Mouse (Mus musculus) olfactory bulb, adult 2 months (tissue): Measurements from ENCODE around the gene Sucla2. TPM values are rescaled to one million over a fixed set of nuclear protein-coding genes. Genes with fewer than 3 reads are reported as not detected.
"Not testable (repeated sequence)": the region's sequence is repeated elsewhere in the genome, so short reads cannot be mapped to it uniquely, and the experiment has no call there.

Experiments used
- H3K27ac ChIP-seq: fragments of 200-500 bp; 2 replicates; pipeline ENCODE4 v1.5.1; 2012; ENCODE audit warnings: low read depth, low read length; ENCODE audit not compliant: insufficient read depth
- H3K4me1 ChIP-seq: fragments of 200-500 bp; 2 replicates; pipeline ENCODE4 v1.6.1; 2012; ENCODE audit warnings: low read length; ENCODE audit not compliant: control insufficient read depth, insufficient read depth
- H3K4me3 ChIP-seq: fragments of 200-500 bp; 2 replicates; pipeline ENCODE4 v1.5.1; 2012; ENCODE audit warnings: mild to moderate bottlenecking, low read depth, low read length, moderate library complexity; ENCODE audit not compliant: insufficient read depth
- CTCF ChIP-seq: fragments of 200-500 bp; IDR thresholded peaks from 2 replicates; pipeline ENCODE4 v1.5.1; 2012; ENCODE audit warnings: low read depth, mild to moderate bottlenecking, low read length, moderate library complexity; ENCODE audit not compliant: insufficient read depth
- POLR2A ChIP-seq: fragments of 200-500 bp; IDR thresholded peaks from 2 replicates; pipeline ENCODE4 v1.6.1; 2012; ENCODE audit warnings: mild to moderate bottlenecking, low read depth, low read length, moderate library complexity; ENCODE audit not compliant: insufficient read depth
- WGBS: fragments of 180-500 bp; shearing (Covaris S2); methylation state at CpG from one replicate; pipeline ENCODE4 v1.1.7; 2018; 5-methylcytosine and 5-hydroxymethylcytosine counted together
- polyA plus RNA-seq: library from polyadenylated mRNA; stranded (reverse); fragments of >200 nt; gene quantifications from 2 replicates; pipeline ENCODE4 v1.2.4, GENCODE M21; 2012; ENCODE audit warnings: low replicate concordance; ENCODE audit not compliant: missing spikeins, insufficient read depth, insufficient read length

Sucla2 gene
- polyA plus RNA-seq, 1 experiment, result not detected

DNA sequence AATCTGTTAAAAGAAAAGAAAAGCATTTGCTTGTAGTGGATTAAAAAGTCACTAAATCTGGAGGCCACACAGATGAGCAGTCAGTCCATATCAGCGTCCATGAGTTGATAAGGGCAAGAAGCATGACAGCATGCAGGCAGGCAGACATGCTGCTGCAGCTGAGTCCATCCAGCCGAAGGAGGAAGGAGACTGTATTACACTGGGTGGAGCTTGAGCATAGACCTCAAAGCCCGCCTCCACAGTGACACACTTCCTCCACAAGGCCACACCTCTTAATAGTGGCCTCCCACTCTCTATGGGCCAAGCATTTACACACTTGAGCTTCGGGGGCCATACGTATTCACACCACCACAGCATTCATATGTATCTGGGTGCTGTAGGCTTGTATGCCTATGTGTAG lies 48.9 kb downstream of the Sucla2 start:
- H3K4me3 ChIP-seq, result no peak overlapping the region
- no peaks in the 10 kb centered on the region for H3K4me1 ChIP-seq
- TF ChIP-seq POLR2A, result no peak
- TF ChIP-seq CTCF, result no peak
- 95% methylated on average over 5 of the region's 5 CpGs for WGBS
- no peak overlapping the region for H3K27ac ChIP-seq

DNA sequence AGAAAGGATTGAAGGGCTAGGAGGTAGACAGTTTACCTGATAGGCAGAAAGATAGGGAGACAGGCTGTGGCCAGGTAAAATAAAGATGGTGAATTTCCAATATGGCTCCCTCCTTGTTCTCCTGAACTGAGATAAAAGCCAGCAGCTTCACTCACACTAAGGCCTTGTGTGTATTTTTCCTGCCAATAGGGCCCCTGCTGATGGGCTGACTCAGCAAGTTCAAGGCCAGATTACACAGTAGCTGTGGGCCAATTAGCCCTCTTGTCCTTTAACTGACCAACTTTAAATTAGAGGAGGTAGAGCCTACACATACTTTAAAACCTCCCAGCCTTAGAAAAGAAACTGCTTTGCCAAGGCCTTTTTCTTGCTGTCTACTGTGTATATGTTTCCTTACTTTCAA lies 51.2 kb downstream of the Sucla2 start:
- H3K4me1 ChIP-seq, result no peaks in the 10 kb centered on the region
- H3K4me3 ChIP-seq, result no peak overlapping the region
- TF ChIP-seq CTCF, result no peak
- no peak for TF ChIP-seq POLR2A
- no peak overlapping the region for H3K27ac ChIP-seq

DNA sequence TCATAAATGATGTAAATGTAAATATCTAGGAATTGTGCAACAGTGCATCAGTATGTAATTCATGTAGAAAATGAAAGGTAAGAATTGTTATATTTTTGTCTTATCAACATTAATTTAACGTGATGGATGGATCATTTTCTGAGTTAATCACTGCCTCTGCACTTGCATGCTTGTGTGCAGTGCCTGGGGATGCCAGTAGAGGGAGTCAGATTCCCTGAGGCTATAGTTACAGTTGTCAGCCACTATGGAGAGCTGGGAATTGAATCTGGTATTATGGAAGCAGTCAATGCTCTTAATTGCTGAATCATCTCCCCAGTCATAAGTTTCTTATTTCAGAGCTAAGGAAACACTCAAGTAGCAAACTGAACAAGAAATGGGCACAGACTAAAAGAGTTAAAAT lies 63.0 kb downstream of the Sucla2 start:
- H3K4me3 ChIP-seq, result no peak overlapping the region
- WGBS, result 89% methylated on average over 1 of the region's 1 CpGs
- H3K4me1 ChIP-seq, result no peaks in the 10 kb centered on the region
- no peak overlapping the region for H3K27ac ChIP-seq
- TF ChIP-seq CTCF (no peak), POLR2A (no peak)

DNA sequence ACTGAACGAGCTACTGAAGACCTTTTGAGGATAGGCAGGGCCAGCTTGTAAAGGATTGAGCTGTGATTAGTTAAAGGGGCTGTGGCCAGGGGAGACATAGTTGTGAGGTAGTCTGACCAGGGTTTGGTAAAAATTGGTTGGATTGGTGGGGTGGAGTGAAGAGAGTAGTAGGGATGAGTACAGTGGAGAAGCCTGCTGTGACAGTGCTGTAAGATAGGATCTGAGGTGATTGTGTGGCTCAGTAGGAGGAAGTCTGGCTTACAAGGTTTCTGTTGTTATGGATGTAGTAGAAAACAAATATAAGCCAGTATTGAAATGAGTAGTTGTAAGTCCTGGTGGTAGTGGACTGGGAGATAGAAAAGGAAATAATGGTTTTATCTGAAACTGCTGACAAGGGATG lies 67.0 kb downstream of the Sucla2 start:
- Histone ChIP-seq H3K27ac (no peak overlapping the region), H3K4me3 (no peak overlapping the region), H3K4me1 (no peaks in the 10 kb centered on the region)
- TF ChIP-seq POLR2A (no peak), CTCF (no peak)
- 77% methylated on average over 1 of the region's 1 CpGs for WGBS

DNA sequence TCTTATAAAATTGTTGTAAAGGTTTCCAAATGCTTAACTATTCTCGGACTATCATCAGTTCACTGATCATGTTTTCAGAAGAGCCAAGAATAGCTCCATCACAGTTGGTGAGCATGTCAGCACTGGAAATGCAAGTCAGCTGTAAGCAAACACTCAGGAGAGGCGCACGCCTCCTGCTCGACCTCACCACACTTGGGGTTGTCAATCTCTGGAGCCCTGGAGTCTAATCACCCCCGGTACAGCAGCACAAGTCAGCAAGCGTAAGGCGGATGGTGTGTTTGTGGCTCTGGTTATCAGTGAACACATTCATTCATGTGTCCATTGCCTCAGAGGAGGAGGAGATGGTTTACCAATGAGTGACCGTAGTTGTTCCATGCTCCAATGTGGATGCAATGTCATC lies 74.6 kb downstream of the Sucla2 start:
- no peaks in the 10 kb centered on the region for H3K4me1 ChIP-seq
- no peak overlapping the region for H3K4me3 ChIP-seq
- TF ChIP-seq POLR2A (no peak), CTCF (no peak)
- no peak overlapping the region for H3K27ac ChIP-seq
- 91% methylated on average over 8 of the region's 8 CpGs for WGBS

DNA sequence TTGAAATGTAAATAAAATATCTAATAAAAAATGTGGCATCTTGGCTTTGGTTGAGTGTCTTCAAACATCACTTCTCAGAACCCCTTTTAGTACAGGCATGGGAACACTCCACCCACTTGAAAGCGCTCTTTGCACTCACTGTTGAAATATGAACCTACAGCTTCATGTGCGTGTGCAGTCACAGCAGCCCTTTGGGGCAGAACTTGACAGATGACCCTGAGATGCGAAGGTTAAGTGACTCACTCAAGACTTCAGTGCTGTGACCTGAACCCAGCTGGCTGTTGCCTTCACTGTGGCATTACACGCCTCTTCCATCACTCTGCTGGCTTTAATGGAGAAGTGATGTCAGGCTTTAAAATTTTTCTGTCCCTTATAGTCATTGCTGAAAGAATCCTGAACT lies 82.6 kb downstream of the Sucla2 start:
- WGBS, result 89% methylated on average over 4 of the region's 4 CpGs
- Histone ChIP-seq H3K4me3 (no peak overlapping the region), H3K27ac (no peak overlapping the region), H3K4me1 (peaks cover 3% of the 10 kb centered on the region; the same call in 1 of the 2 replicates)
- TF ChIP-seq CTCF (no peak), POLR2A (no peak)

DNA sequence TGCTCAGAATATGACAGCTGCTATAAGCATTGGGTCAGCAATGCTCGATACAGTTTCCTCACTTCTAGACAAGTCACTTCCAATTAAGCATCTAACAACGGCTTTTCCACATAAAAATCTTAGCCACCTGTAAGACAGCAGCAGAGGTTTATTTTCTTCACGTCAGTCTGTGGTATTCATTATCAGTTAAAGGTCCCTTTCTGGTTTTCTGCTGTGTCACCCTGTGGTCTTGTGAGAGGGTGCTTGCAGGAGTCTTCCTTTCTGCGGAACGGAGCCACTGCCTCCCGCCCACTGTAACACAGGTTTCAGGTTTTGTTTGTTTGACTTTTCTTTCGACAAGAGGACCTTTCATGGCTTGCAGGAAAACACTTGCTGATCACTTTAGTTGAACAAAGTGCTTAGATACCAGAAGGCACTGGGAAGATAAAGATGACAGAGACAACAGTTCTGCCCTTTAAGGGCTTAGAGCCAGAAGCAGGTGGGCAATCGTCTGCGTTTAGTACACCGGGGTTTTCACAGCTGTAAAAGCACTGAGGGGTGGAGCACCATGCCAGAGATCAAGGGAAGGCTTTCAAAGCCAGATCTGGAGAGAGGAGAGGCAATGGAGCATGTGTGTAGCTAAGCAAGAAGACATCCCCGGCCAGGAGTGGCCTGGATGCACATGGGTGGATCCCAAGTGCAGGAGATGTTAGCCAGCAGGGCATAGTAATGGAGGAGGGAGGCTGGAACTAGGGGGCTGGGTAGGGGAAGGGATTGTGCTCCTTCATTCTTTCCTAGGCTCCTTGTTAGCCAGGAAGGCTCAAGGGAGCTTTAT lies 83.8 kb downstream of the Sucla2 start:
- H3K4me1 ChIP-seq, result peaks cover 3% of the 10 kb centered on the region; the same call in 1 of the 2 replicates
- WGBS, result 45% methylated on average over 11 of the region's 11 CpGs
- no peak overlapping the region for H3K4me3 ChIP-seq
- TF ChIP-seq CTCF, result no peak
- no peak for TF ChIP-seq POLR2A
- no peak overlapping the region for H3K27ac ChIP-seq

DNA sequence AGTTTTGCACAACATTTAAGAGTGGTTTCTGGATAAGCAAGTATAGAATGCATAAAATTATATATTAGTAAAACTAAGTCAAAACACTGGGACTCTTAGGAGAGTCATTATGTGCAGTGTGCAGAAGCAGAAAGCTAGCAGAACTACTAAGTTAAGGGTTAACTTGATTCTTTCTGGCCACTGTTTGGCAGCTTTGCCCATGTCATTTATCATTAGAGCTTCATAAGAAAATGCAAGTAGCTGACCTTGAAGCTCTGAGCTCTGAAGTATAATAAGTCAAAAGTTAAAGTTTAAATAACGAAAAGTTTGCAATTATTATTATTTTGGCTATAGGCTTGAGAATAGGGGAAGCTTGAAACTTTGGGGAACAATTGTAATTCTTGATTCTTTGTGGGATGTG lies 89.8 kb downstream of the Sucla2 start:
- 86% methylated on average over 1 of the region's 1 CpGs for WGBS

DNA sequence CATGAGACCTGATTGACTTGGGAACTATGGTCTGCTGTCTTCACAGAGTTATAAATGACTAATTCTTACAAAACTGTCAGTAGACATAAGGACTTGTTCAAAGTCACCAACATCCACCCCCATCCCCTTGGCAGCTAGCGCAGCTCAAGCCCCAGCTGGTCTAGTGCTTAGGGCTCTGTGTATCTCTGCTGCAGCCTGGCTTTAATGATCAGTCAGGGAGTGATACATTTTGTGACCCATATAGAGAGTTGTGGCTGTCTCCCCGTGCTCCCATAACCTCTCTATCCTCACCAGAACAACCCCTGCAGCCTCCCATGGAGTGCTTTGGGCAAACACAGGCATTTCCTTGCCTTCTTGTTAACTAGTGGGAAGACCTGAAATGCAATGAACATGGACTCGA lies 95.8 kb downstream of the Sucla2 start:
- H3K27ac ChIP-seq, result no peak overlapping the region
- no peak overlapping the region for H3K4me3 ChIP-seq
- WGBS, result 83% methylated on average over 3 of the region's 3 CpGs
- H3K4me1 ChIP-seq, result no peaks in the 10 kb centered on the region
- no peak for TF ChIP-seq CTCF
- no peak for TF ChIP-seq POLR2A

More for the DNA sequence above, 89.8 kb downstream of the Sucla2 start:
- not testable (repeated sequence) for H3K4me3 ChIP-seq, H3K4me1 ChIP-seq, H3K27ac ChIP-seq

DNA sequence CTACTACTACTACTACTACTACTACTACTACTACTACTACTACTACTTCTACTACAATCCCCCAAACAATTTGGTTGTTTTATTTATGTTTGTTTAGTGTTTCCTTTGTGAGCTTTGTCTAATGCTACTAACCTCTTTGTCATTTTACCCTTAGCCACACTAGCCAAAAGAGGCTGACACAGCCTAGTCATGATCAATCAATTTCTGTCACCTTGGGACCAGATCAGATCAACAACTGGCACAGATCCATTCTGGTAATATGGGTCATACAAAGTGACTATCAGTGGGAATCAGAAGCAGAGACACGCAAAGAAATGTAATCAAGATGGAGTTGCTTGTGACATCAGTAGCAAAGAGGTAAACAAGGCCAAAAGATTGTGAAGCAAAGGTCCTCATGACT lies 97.9 kb downstream of the Sucla2 start:
- Histone ChIP-seq H3K4me3 (no peak overlapping the region), H3K27ac (no peak overlapping the region), H3K4me1 (no peaks in the 10 kb centered on the region)
- 98% methylated on average over 1 of the region's 1 CpGs for WGBS
- no peak for TF ChIP-seq POLR2A
- no peak for TF ChIP-seq CTCF

DNA sequence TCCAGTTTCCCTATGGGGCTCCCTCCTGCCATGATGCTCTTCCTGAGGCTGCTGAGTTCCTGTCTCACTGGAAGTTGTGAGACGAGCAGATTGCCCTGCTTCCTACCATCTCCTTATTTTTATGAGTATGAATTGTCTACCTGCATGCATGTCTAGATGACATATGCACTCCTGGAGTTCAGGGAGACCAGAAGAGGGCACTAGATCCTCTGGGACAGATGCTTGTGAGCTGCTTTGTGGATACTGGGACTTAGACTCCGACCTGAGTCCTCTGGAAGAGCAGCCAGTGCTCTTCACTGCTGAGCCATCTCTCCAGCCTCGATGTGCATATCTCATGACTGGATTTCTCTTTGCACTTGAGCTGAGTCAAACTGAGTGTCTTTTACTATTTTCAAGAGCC lies 100.3 kb downstream of the Sucla2 start:
- no peak overlapping the region for H3K27ac ChIP-seq
- no peak for TF ChIP-seq POLR2A
- no peak for TF ChIP-seq CTCF
- no peaks in the 10 kb centered on the region for H3K4me1 ChIP-seq
- H3K4me3 ChIP-seq, result no peak overlapping the region
- 70% methylated on average over 3 of the region's 3 CpGs for WGBS
